Mouse (Mus musculus) cerebral cortex, adult 2 months (tissue): ENCODE measurements around the gene Srr.

Experiments
- WGBS: fragments of 180-500 bp; shearing (Covaris S2); methylation state at CpG from one replicate; pipeline ENCODE4 v1.1.7; 2018; 5-methylcytosine and 5-hydroxymethylcytosine counted together

Srr gene

DNA sequence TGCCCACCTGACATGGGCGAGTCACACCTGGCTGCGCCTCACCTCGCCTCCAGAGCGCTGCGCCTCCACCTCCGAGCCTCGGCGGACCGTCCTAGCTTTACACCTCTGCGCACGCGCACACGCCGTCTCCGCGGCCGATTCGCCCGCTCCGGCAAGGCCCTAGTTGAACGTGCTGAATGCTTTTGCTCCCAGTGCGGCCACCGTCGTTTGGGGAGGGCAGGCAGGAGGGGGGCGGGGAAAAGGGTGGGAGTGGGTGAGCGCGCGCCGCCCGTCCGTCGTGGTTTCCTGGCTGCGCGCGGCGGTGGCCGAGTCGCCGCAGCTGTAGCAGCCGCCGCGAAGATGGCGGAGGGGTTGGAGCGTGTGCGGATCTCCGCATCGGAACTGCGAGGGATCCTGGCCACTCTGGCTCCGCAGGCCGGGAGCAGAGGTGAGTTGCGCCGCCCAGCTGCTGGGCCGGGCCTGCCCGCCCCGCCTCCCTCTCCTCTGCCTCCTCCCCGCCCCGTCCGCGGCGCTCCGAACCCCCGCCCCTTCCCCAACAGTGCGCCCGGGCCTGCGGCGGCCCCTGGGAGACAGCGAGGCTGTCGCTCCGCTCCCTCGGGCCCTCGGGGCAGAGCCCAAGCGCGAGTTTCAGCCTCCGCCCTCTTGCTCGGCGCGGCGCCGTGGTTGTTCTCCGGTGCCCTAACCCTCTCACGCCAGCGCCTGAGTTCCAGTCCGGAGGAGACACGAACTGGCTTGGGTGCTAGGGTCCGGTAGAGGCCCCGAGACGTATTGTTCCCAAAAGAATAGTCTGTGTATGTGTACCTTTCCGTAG, at the start of gene Srr, which contains the start of gene Smg6:
Srr (minus strand) TSS at position 372 of the 811 bp plus-strand sequence.
Smg6 (plus strand) TSS at position 247 of the 811 bp plus-strand sequence.
- under 1% methylated on average over 85 of the region's 88 CpGs for WGBS

DNA sequence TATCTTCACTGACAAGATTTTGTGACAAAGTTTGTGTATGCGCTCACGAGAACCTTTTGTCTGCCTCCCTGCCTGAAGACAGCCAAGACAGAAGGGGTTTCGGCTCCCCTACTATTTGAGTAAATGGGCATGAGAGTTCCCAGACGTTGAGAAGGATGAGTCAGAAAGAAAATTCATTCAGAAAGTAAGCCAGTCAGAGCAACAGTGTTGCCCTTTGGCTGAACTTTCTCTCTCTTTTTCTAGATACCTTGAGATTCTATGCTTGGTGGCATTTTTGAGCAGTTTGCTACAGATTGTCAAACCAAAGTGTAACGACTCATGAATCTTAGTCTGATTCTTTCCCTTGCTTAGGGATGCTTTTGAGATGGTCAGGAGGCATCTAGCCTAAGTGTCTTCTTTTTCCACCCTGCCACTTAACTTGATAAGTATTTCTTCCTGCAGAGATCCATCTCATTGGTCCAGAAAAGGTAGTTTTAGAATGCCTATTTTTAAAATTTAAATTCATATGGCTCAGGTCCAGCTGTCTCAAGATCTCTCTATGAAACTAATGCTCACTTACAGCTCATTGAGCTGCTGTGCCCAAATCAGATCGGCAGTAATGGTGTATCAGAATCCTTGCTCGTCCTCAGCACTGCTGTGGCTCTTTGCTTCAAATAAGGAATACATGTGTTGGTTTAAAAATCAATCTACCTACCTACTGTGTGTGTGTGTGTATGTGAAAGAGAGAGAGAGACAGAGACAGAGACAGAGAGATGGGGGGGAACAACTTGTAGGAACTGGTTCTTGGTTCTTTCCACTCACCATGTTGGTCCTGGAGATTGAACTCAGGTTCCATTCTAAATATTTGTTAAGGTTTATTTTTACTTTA, 47.8 kb upstream of the Srr start:
- WGBS = 63% methylated on average over 7 of the region's 7 CpGs

DNA sequence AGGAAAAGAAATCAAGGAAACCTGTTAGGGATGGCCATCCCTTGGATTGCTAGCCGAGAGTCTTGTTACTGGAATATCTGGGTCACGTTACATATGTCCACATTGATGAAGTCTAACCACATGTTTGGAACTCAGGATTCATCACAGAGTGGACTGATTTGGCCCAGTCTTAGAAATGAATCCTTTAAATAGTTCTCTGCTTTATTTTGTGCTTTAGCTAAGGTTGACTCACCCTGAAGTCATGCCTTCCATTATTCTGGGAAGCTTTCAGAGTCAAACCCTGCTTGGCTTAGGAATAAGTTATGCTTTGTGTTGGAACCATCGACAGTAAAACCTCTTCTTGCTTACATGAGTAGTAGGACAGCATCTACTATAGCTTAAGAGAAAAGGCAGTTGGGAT, 39.8 kb upstream of the Srr start:
- WGBS = 71% methylated on average over 3 of the region's 3 CpGs

DNA sequence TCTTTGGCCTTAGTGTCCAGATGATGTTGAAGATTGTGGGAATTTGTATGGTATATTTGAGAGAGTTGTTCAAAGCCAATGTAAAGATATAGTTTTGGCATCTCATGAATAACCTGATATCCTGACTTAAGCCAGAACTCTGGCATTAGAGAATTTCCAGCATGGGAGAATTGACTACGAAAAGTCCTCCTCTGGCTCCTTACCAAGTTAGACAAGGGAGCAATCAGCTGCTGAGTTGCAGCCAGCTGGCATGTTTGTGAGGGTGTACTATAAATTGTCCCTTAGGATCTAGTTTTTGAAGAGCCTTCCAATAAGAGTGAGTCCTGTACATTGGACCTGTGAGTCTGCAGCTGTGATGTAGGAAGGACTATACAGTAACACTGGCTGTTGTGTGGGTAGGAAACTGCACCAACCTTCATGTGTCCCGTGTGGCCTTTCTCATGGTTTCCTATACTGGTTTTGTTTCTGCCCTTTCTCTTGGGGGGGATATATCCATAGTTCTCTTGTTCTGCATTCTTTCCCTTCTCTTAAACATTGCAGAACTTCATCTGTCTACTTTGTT, 37.2 kb upstream of the Srr start:
- 31% methylated on average over 2 of the region's 2 CpGs for WGBS

DNA sequence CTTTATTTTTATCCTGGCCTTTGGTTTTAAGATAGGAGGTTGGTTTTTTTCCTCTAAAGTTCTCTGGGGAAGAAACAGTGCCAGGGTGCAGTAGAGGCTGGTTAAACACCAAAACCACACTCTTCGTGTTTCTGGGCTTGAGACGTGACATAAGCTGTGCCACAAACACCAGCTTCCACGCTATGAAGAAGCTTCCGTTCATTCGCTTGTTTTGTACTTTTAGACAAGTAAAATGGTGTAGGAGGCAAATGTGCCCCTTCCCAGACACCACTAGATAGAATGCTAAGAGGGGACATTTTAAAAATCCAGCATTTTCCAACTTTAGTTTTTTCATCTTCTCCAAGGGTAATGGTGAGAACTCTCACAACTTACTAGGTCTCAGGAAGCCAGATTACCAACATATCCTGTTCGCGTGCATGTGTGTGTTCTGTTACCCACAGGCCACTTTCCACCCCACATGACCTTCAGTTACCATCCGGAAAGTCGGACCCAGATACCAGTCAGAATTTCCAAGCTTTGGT, 34.3 kb upstream of the Srr start:
- 95% methylated on average over 9 of the region's 9 CpGs for WGBS

DNA sequence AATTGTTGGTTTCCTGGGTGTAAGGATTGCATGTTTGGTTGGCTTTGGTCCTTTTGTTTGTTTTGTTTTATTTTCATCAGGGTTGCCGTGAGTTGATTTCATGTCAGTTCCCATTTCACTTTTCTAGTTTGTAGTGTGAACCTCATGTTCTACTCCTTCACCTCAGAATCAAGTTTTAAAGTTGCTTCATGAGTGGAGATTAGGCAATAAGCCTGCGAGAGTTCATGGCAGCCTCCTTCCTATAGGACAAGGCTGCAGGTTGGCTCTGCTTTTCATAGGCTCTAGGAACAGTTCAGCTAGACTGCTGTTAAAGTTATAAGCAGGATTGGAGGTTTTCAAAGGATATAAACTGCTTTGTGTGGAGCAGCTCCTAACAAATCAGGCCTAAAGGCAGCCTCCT, 33.8 kb upstream of the Srr start:
- 75% methylated on average over 2 of the region's 2 CpGs for WGBS

DNA sequence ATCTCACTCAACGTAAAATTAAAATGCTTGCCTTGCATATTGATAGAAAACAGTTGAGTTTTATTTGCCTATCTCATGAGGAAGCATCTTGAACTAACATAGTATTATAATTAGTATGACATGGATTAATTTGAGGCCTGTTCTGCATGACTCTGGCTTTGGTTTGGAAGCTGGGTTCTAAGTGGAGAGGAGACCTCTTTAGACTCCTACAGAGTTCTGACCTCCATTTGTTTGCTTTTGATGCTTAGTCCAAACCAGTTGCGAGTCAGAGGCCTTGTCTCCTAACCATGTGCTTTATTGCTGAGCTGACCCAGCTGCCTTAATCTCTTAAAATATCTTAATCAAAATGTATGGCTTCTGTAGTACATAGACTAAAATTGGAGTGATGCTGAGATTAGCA, 31.9 kb upstream of the Srr start:
- WGBS = 93% methylated on average over 2 of the region's 2 CpGs

DNA sequence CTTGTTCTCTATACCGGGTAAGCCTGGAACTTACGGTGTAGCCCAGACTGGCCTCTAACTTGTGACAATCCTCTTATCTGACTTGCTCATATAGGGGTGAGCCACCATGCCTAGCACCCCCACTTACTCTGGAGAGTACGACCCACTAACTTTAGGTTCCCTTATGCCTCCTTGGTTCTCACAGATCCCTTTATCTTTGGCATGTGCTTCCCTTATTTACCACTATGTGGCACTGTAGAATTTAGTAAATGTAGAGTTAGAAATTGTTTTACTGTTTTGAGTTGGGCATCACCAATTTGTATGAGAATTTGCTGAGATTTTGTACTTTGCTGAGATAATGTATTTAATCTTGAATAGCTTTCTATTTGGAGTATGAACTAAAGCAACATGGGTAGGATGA, 20.6 kb upstream of the Srr start:
- 69% methylated on average over 3 of the region's 3 CpGs for WGBS

DNA sequence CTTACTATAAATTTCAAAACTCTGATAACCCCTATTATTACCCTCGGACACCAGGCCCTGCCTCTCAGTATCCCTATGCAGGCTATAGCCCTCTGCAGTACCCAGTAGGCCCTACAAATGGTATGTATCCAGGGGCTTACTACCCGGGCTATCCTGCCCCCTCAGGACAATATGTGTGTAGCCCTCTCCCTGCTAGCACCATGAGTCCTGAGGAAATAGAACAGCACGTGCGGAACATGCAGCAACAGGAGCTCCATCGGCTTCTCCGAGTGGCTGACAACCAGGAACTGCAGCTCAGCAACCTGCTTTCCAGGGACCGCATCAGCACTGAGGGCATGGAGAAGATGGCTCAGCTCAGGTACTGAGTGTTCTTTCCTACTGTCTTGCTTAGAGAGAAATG, 4.6 kb upstream of the Srr start:
- WGBS = 92% methylated on average over 7 of the region's 7 CpGs

DNA sequence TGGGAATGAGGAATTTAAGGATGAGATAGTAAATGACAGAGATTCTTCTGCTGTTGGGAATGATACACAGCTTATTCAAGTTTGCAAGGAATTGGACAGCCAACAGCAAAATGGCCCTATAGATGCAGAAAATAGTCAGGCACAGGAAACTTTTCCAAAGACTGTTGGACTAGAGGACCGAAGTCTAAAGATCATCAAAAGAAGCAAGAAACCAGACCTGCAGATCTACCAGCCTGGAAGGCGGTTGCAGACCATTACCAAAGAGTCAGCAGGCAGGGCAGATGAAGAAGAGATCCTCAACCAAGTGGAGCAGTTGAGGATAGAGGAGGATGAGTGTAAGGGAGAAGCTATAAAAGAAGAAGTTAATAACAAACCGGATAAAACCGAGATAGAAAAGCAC, 3.4 kb upstream of the Srr start:
- WGBS = 96% methylated on average over 4 of the region's 4 CpGs

DNA sequence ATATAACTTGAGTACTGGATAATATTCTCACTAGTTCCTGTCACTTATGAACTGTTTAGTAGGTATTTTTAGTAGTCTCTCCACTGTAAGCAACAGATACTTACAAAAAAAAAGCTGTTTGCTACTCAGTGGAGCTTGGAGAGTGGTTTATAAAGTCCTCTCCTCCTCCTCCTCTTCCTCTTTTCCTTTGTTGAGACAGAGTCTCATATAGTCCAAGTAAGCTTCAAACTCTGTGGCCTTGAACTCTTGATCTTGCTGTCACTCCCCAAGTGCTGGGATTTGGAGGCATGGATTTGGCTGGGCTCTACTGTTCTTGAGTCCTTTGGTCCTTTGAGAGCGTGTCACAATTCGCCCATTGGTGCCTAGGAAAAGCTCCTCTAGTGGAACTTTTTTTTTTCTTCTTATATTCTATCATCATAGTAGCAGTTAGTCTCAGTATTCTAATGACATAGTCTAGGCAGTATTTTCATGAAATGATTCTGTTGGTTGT, 1.5 kb upstream of the Srr start:
- WGBS = 89% methylated on average over 2 of the region's 2 CpGs

DNA sequence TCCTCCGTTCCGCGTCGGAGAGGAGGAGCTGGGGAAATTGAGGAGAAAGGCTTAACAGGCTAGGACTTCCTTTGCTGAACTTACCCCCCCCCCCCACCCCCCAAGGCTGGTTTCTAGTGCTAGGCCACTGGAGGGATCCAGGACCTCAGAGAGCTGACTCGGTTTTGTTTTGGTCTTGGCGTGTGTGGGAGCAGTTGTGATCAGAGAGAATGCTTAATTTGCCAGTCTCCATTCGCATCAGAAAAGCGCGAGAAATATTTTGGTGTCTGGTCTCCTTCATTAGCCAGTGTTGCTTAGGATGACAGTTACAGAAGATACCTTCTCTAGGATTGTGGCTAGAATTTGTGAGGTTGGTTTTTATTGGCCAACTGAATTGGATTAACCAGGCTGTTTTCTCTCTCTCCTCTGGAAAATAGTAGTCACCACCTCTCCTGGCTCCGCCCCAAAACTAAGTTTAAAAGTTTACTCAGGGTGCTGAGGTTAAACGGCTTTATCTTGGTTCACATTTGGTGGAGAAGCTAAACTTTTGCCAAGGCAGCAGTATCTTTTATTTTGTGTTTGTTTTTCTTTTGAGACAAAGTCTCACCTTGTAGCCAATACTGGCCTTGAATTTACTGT, 749 bp upstream of the Srr start:
- 5% methylated on average over 11 of the region's 11 CpGs for WGBS

DNA sequence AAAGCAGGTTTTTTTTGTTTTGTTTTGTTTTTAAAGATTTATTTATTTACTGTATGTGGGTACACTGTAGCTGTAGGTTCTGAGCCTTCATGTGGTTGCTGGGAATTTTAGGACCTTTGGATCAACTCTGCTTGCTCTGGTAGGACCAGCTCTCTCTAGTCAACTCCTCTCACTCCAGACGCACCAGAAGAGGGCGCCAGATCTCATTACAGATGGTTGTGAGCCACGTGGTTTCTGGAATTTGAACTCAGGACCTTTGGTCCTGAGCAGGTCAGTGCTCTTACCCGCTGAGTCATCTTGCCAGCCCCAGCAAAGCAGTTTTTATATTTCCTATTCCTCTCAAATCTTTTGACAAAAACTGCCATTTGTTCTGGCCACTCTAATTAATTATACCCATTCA, 1.6 kb downstream of the Srr start:
- 61% methylated on average over 4 of the region's 4 CpGs for WGBS

DNA sequence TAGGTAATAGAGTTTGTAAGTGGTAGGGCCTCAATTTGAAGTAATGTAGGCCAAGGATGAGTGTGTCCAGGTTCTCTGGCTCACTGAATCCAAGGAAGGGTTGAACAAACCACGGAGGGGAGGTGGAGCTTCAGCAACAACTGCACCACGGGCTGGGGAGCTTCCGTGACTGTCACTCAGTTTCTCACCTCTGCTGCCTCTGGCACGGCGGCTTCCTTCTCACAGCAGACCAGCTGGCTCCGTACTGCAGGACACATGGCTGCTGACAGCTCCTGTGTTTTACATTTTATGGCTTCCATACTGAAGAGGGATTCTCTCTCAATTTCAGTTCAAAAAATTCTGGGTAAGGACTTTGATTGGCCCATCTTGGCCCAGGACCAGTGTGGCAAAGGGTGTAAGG, 6.5 kb downstream of the Srr start:
- 59% methylated on average over 6 of the region's 6 CpGs for WGBS

DNA sequence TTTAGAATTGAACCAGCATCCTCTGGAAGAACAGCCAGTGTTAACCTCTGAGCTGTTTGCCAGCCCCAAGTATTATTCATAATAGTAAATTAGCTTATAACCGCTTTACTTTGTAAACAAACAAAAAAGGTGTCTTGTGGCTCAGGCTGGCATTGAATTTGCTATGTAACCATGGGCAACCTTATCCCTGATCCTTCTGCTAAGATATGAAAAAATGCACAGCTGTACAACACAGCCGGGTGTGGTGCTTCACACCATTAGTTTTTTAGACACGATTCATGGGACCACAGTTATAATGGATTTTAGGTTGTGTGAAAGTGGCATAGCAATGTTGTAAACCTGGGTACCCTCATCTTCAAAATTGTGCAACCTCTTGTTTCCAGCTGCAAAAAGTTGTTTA, 13.3 kb downstream of the Srr start:
- WGBS = 85% methylated on average over 3 of the region's 3 CpGs

DNA sequence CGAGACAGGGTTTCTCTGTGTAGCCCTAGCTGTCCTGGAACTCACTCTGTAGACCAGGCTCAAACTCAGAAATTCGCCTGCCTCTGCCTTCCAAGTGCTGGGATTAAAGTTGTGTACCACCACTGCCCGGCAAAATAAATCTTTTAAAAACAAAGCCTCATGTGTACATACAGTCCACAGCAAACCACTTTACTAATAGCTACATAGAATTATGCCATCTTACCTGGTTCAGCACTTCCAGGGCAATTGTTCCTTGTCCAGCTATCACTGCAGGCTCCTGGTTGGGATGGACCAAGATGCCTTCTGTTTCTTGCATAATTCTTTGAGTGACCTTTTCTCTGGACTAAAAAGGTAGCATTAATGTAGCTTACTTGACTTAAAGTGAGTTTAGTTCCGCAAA, 15.8 kb downstream of the Srr start:
- WGBS = 91% methylated on average over 4 of the region's 4 CpGs

DNA sequence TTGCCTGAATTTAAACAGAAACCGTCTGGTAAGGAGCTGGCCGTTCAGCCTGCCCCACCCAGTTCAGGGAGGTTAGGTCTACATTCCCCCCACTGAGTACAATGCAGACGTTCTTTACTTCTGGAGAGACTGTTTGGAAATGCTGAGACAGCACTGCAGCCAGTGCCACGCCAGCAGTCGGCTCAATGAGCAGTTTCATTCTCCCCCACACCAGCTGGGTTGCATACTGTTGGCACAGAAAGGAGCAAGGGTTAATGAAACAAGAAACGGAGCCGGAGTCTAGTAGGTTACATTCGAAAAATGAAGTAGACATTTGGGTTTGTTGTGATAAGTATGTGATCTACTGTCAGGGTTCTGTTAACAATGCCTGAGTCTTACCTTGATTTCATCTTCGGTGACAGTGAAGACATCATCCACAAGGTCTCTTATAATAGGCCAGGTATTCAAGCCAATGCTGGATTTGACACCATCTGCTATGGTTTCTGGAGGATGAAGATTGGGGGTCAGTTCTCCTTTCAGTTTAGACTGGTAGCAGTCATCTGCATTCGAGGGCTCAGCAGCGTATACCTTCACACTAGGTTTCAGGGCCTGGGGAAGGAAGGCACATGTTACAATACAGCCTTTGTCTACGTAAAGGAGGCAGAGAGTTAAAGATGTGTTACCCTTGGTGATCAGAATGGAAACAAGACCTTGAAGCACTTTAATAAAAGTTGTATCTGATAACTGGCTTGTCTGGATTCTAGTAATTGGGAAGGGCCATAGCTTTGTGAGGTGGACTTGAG, 16.9 kb downstream of the Srr start:
- 49% methylated on average over 12 of the region's 12 CpGs for WGBS

DNA sequence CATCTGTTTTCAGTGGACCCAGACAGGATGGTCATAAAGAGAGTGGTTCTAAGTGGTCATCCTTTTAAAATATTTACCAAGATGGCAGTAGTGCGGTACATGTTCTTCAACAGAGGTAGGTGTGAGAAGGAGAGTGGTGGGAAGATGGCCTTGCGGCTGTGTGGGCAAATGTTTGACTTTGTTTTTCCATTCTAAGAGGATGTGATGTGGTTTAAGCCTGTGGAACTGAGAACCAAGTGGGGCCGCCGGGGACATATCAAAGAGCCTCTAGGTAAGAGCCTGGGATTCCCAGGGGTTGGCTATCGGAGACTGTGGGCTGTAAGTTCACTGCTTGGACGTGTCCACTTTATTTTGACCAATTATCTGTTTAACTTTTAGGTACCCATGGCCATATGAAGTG, 17.9 kb downstream of the Srr start:
- WGBS = 92% methylated on average over 6 of the region's 6 CpGs

DNA sequence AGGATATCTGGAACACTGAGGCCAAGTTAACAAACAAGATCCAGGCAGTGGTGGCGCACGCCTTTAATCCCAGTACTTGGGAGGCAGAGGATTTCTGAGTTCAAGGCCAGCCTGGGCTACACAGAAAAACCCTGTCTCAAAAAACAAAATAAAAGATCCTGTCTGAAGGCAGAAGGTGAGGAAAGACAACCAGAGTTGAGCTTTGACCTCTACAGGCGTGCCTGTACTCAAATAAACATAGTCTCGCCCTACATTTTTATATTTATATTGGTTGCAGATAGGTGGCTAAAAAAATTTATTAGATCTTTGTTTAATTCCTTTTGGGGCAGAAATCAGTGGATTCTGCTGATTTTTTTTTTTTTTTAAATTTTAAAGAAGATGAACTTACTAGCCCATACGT, 23.3 kb downstream of the Srr start:
- WGBS = 95% methylated on average over 5 of the region's 5 CpGs

DNA sequence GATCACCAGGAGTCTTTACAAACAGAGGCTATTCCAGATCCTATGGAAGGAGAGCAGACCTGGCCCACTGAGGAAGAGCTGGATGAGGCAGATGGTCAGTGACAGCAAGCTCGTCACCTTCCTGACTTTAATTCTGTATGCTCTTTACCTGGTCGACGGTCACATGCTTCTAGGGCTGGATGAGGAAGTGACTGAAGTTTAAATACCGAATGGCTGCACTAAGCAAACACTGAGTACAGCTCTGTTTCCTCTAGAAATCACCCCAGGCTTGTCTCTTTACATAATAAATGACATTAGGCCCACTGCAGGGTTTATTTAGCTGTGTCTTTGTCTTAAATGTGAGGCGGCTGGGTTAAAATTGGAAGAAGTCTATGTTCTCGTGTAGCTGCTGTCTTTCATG, 24.2 kb downstream of the Srr start:
- 82% methylated on average over 6 of the region's 6 CpGs for WGBS

DNA sequence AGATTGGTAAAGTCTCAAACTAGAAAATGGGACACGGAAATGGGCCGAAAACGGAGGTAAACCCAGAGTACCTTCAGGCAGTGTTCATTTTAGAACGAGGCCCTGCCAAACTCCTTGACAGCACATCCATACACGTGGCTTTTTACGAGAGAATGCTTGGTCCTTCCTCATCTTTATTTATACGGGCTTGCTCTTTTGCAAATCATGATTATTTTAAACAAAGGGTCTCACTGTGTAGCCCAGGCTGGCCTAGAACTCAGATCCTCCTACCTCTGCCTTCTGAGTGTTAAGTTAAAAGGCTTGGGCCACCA, 27.3 kb downstream of the Srr start:
- 2% methylated on average over 7 of the region's 7 CpGs for WGBS
